Mouse (Mus musculus): Measurements from ENCODE around the gene Prm3. TPM values are rescaled to one million over a fixed set of nuclear protein-coding genes. Genes with fewer than 3 reads are reported as not detected.

The Prm3 gene
- polyA plus RNA-seq, 1 experiment = not detected

GRCm38 (mm10) chr16:10827766-10828460 lies 37.2 kb upstream of the Prm3 start:
- Histone ChIP-seq H3ac (ENCODE audit: control insufficient read depth, insufficient read length) (no peak overlapping the region), H3K36me3 (ENCODE audit: control insufficient read depth, insufficient read depth) (no peaks in the 10 kb centered on the region), H3K4me3 (no peak overlapping the region), H3K79me2 (ENCODE audit: control insufficient read depth, insufficient read depth) (no peaks in the 10 kb centered on the region), H3K4me2 (ENCODE audit: low read depth) (no peak overlapping the region), H3K27me3 (ENCODE audit: control insufficient read depth, insufficient read depth, insufficient read length) (no peaks in the 10 kb centered on the region)
- no peak for TF ChIP-seq REST (IDR thresholded peaks at IDR 0.05; ENCODE audit: insufficient read depth, insufficient read length)
- no peak for TF ChIP-seq POLR2AphosphoS2 (IDR thresholded peaks at IDR 0.05; ENCODE audit: insufficient read length, low read depth)

GRCm38 (mm10) chr16:10827269-10827668 lies 36.6 kb upstream of the Prm3 start:
- no peak overlapping the region for H3ac ChIP-seq (ENCODE audit: control insufficient read depth, insufficient read length)
- H3K79me2 ChIP-seq (ENCODE audit: control insufficient read depth, insufficient read depth) = no peaks in the 10 kb centered on the region

GRCm38 (mm10) chr16:10825840-10826239 lies 35.1 kb upstream of the Prm3 start:
- H3K36me3 ChIP-seq (ENCODE audit: control insufficient read depth, insufficient read depth) = no peaks in the 10 kb centered on the region
- no peak overlapping the region for H3ac ChIP-seq (ENCODE audit: control insufficient read depth, insufficient read length)
- TF ChIP-seq TCF3 (IDR thresholded peaks at IDR 0.05; ENCODE audit: insufficient read length, low read depth) = no peak
- H3K4me2 ChIP-seq (ENCODE audit: low read depth) = no peak overlapping the region
- no peaks in the 10 kb centered on the region for H3K27me3 ChIP-seq (ENCODE audit: control insufficient read depth, insufficient read depth, insufficient read length)
- H3K79me2 ChIP-seq (ENCODE audit: control insufficient read depth, insufficient read depth) = no peaks in the 10 kb centered on the region
- no peak overlapping the region for H3K4me3 ChIP-seq

More at GRCm38 (mm10) chr16:10827269-10827668, 36.6 kb upstream of the Prm3 start:
- H3K36me3 ChIP-seq (ENCODE audit: control insufficient read depth, insufficient read depth) = no peaks in the 10 kb centered on the region
- no peaks in the 10 kb centered on the region for H3K27me3 ChIP-seq (ENCODE audit: control insufficient read depth, insufficient read depth, insufficient read length)
- TF ChIP-seq TCF12 (IDR thresholded peaks at IDR 0.05; ENCODE audit: insufficient read depth, poor library complexity, severe bottlenecking) (no peak), USF1 (IDR thresholded peaks at IDR 0.05; ENCODE audit: low read depth) (no peak), TCF3 (IDR thresholded peaks at IDR 0.05; ENCODE audit: insufficient read length, low read depth) (no peak), POLR2A (IDR thresholded peaks at IDR 0.05; ENCODE audit: insufficient read length, low read depth) (no peak), MYOG (IDR thresholded peaks at IDR 0.05; ENCODE audit: control insufficient read depth in 1 of 3, insufficient read depth in 1 of 3, insufficient read length in 2 of 3, low read depth in 2 of 3) (no peak), CEBPB (IDR thresholded peaks at IDR 0.05; ENCODE audit: insufficient read depth, poor library complexity, severe bottlenecking) (no peak), SRF (IDR thresholded peaks at IDR 0.05; ENCODE audit: control insufficient read depth, insufficient read length, low read depth) (no peak), REST (IDR thresholded peaks at IDR 0.05; ENCODE audit: insufficient read depth, insufficient read length) (no peak)
- H3K4me2 ChIP-seq (ENCODE audit: low read depth) = no peak overlapping the region
- H3K4me3 ChIP-seq = no peak overlapping the region

GRCm38 (mm10) chr16:10824536-10824935 lies 33.8 kb upstream of the Prm3 start:
- no peak for TF ChIP-seq TCF3 (IDR thresholded peaks at IDR 0.05; ENCODE audit: insufficient read length, low read depth)
- H3K4me2 ChIP-seq (ENCODE audit: low read depth) = no peak overlapping the region

GRCm38 (mm10) chr16:10821387-10821786 lies 30.7 kb upstream of the Prm3 start:
- no peaks in the 10 kb centered on the region for H3K36me3 ChIP-seq (ENCODE audit: control insufficient read depth, insufficient read depth)
- no peaks in the 10 kb centered on the region for H3K79me2 ChIP-seq (ENCODE audit: control insufficient read depth, insufficient read depth)
- no peak overlapping the region for H3K4me3 ChIP-seq
- TF ChIP-seq REST (IDR thresholded peaks at IDR 0.05; ENCODE audit: insufficient read depth, insufficient read length) = no peak
- no peak for TF ChIP-seq POLR2A (IDR thresholded peaks at IDR 0.05; ENCODE audit: insufficient read length, low read depth)
- TF ChIP-seq USF1 (IDR thresholded peaks at IDR 0.05; ENCODE audit: low read depth) = no peak
- TF ChIP-seq SRF (IDR thresholded peaks at IDR 0.05; ENCODE audit: control insufficient read depth, insufficient read length, low read depth) = no peak
- no peak for TF ChIP-seq TCF3 (IDR thresholded peaks at IDR 0.05; ENCODE audit: insufficient read length, low read depth)
- TF ChIP-seq E2F4 (IDR thresholded peaks at IDR 0.05; ENCODE audit: insufficient read depth) = no peak
- TF ChIP-seq TCF12 (IDR thresholded peaks at IDR 0.05; ENCODE audit: insufficient read depth, poor library complexity, severe bottlenecking) = no peak
- no peak for TF ChIP-seq CEBPB (IDR thresholded peaks at IDR 0.05; ENCODE audit: insufficient read depth, poor library complexity, severe bottlenecking)
- TF ChIP-seq MYOG (IDR thresholded peaks at IDR 0.05; ENCODE audit: control insufficient read depth in 1 of 3, insufficient read depth in 1 of 3, insufficient read length in 2 of 3, low read depth in 2 of 3) = no peak
- no peak for TF ChIP-seq MAX (IDR thresholded peaks at IDR 0.05; ENCODE audit: low read depth)
- TF ChIP-seq MYOD1 (IDR thresholded peaks at IDR 0.05; ENCODE audit: control insufficient read depth in 1 of 3, insufficient read length in 2 of 3, low read depth in 2 of 3) = no peak
- no peak for TF ChIP-seq POLR2AphosphoS2 (IDR thresholded peaks at IDR 0.05; ENCODE audit: insufficient read length, low read depth)
- no peak overlapping the region for H3ac ChIP-seq (ENCODE audit: control insufficient read depth, insufficient read length)
- H3K27me3 ChIP-seq (ENCODE audit: control insufficient read depth, insufficient read depth, insufficient read length) = no peaks in the 10 kb centered on the region
- H3K4me2 ChIP-seq (ENCODE audit: low read depth) = no peak overlapping the region

More at GRCm38 (mm10) chr16:10824536-10824935, 33.8 kb upstream of the Prm3 start:
- Histone ChIP-seq H3K36me3 (ENCODE audit: control insufficient read depth, insufficient read depth) (no peaks in the 10 kb centered on the region), H3K27me3 (ENCODE audit: control insufficient read depth, insufficient read depth, insufficient read length) (no peaks in the 10 kb centered on the region), H3K4me3 (no peak overlapping the region), H3K79me2 (ENCODE audit: control insufficient read depth, insufficient read depth) (no peaks in the 10 kb centered on the region), H3ac (ENCODE audit: control insufficient read depth, insufficient read length) (no peak overlapping the region)

GRCm38 (mm10) chr16:10819966-10820365 lies 29.3 kb upstream of the Prm3 start:
- H3ac ChIP-seq (ENCODE audit: control insufficient read depth, insufficient read length) = no peak overlapping the region

More at GRCm38 (mm10) chr16:10819966-10820365, 29.3 kb upstream of the Prm3 start:
- H3K4me3 ChIP-seq = no peak overlapping the region
- TF ChIP-seq CEBPB (IDR thresholded peaks at IDR 0.05; ENCODE audit: insufficient read depth, poor library complexity, severe bottlenecking) = no peak
- TF ChIP-seq MYOD1 (IDR thresholded peaks at IDR 0.05; ENCODE audit: control insufficient read depth in 1 of 3, insufficient read length in 2 of 3, low read depth in 2 of 3) = no peak
- no peak for TF ChIP-seq REST (IDR thresholded peaks at IDR 0.05; ENCODE audit: insufficient read depth, insufficient read length)
- TF ChIP-seq POLR2AphosphoS2 (IDR thresholded peaks at IDR 0.05; ENCODE audit: insufficient read length, low read depth) = no peak
- no peak for TF ChIP-seq TCF12 (IDR thresholded peaks at IDR 0.05; ENCODE audit: insufficient read depth, poor library complexity, severe bottlenecking)
- H3K36me3 ChIP-seq (ENCODE audit: control insufficient read depth, insufficient read depth) = no peaks in the 10 kb centered on the region
- H3K27me3 ChIP-seq (ENCODE audit: control insufficient read depth, insufficient read depth, insufficient read length) = no peaks in the 10 kb centered on the region
- no peaks in the 10 kb centered on the region for H3K79me2 ChIP-seq (ENCODE audit: control insufficient read depth, insufficient read depth)
- no peak overlapping the region for H3K4me2 ChIP-seq (ENCODE audit: low read depth)
